Mouse (Mus musculus): ENCODE results near the gene Dpm2. TPM values are rescaled to one million over a fixed set of nuclear protein-coding genes. Genes with fewer than 3 reads are reported as not detected.

Gene Dpm2
- polyA plus RNA-seq, 1 experiment from 2014 or later, result 147 TPM

GRCm38 (mm10) chr2:32536634-32537359, 33.9 kb upstream of the Dpm2 start:
- H3K36me3 ChIP-seq, result no peaks in the 10 kb centered on the region
- no peaks in the 10 kb centered on the region for H3K9me3 ChIP-seq
- H3K27me3 ChIP-seq, result no peaks in the 10 kb centered on the region
- H3K27ac ChIP-seq, result peak overlapping the region; percentile 93
- peak overlapping the region; percentile 71 for H3K4me2 ChIP-seq (replicated peaks)
- peaks cover 63% of the 10 kb centered on the region for H3K4me1 ChIP-seq (replicated peaks)
- H3K9ac ChIP-seq (replicated peaks), result peak overlapping the region; percentile 98
- ATAC-seq, result no peak
- 2% methylated on average over 11 of the region's 11 CpGs for WGBS
- H3K4me3 ChIP-seq (replicated peaks), result peak overlapping the region; percentile 94

- Histone ChIP-seq H3K27me3 (no peaks in the 10 kb centered on the region), H3K9ac (replicated peaks) (peak overlapping the region; percentile 98), H3K27ac (peak overlapping the region; percentile 41), H3K4me3 (replicated peaks) (peak overlapping the region; percentile 94), H3K36me3 (no peaks in the 10 kb centered on the region), H3K4me2 (replicated peaks) (peak overlapping the region; percentile 71), H3K4me1 (replicated peaks) (peaks cover 63% of the 10 kb centered on the region), H3K9me3 (no peaks in the 10 kb centered on the region)
- 10% methylated on average over 9 of the region's 9 CpGs for WGBS
- ATAC-seq, result no peak
These were observed 33.2 kb upstream of the Dpm2 start for GRCm38 (mm10) chr2:32537360-32537905.

DNA sequence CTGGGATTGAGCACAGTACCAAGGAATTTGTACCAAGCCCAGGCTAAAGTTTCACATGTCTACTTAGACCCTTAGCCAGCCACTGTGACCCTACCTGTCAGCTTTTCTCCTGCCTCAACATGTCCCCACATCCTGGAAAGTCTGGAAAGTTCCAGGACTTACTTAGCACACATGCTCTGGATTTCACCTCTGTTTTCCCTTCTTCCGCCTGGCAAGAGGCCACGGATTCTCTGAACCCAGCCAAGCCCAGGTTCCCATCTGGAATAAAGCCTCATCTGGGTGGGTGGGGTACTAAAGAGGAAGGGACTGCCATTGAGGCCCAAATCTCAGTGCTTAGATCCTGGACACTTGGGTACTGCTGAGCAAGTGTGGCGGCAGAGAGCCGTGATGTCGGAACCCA, 32.7 kb upstream of the Dpm2 start:
- peak overlapping the region; percentile 71 for H3K4me2 ChIP-seq (replicated peaks)
- no peaks in the 10 kb centered on the region for H3K27me3 ChIP-seq
- no peaks in the 10 kb centered on the region for H3K9me3 ChIP-seq
- no peak for ATAC-seq
- peak overlapping the region; percentile 98; the same call in 1 of the 2 replicates for H3K9ac ChIP-seq (replicated peaks)
- peak overlapping the region; percentile 94 for H3K4me3 ChIP-seq (replicated peaks)
- H3K36me3 ChIP-seq, result no peaks in the 10 kb centered on the region
- WGBS, result 81% methylated on average over 5 of the region's 5 CpGs
- H3K27ac ChIP-seq, result no peak overlapping the region
- H3K4me1 ChIP-seq (replicated peaks), result peaks cover 63% of the 10 kb centered on the region

GRCm38 (mm10) chr2:32538461-32538860, 32.2 kb upstream of the Dpm2 start:
- Histone ChIP-seq H3K4me1 (replicated peaks) (peaks cover 60% of the 10 kb centered on the region), H3K27ac (no peak overlapping the region), H3K4me3 (replicated peaks) (peak overlapping the region; percentile 94; the same call in 1 of the 2 replicates), H3K36me3 (no peaks in the 10 kb centered on the region), H3K27me3 (no peaks in the 10 kb centered on the region), H3K4me2 (replicated peaks) (peak overlapping the region; percentile 71), H3K9me3 (no peaks in the 10 kb centered on the region), H3K9ac (replicated peaks) (no peak overlapping the region; the same call in 1 of the 2 replicates)
- WGBS, result 61% methylated on average over 4 of the region's 4 CpGs
- ATAC-seq, result no peak

GRCm38 (mm10) chr2:32539452-32539981, 31.1 kb upstream of the Dpm2 start:
- H3K4me2 ChIP-seq (replicated peaks), result peak overlapping the region; percentile 71; the same call in 1 of the 2 replicates
- no peak overlapping the region for H3K27ac ChIP-seq
- H3K4me1 ChIP-seq (replicated peaks), result peaks cover 50% of the 10 kb centered on the region
- H3K9me3 ChIP-seq, result no peaks in the 10 kb centered on the region
- ATAC-seq, result no peak
- H3K9ac ChIP-seq (replicated peaks), result no peak overlapping the region
- no peaks in the 10 kb centered on the region for H3K27me3 ChIP-seq
- H3K36me3 ChIP-seq, result no peaks in the 10 kb centered on the region
- no peak overlapping the region; the same call in 1 of the 2 replicates for H3K4me3 ChIP-seq (replicated peaks)
- WGBS, result 82% methylated on average over 14 of the region's 14 CpGs

DNA sequence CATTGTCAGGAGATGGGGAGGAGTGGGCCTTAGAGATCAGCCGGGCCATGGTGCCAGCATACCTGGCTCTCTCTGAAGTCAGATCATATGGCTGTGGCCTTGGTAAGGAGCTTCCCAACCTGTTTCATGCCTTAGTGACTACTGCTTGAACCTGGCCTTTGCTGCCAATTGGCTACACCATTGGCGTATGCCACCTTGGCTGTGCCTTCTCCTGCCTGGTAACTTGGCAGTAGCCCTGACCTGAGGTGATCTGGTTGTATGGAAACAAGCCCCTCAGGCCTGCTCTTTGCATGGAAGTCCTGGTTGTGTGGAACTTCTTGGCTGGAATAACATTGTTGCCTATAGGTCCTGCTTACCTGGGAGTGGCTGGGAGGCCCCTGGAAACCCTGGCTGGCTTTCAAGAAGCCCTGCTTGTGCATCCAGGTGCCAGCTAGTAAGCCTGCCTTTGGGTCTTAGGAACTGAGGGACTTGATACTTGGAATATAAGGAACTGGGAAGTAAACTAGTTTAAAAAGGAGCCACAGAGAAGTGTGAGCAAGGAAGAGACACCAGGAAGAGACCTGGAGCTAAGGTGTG, 29.2 kb upstream of the Dpm2 start:
- H3K36me3 ChIP-seq, result no peaks in the 10 kb centered on the region
- ATAC-seq, result no peak
- H3K9ac ChIP-seq (replicated peaks), result no peak overlapping the region
- H3K4me1 ChIP-seq (replicated peaks), result peaks cover 41% of the 10 kb centered on the region
- H3K27me3 ChIP-seq, result no peaks in the 10 kb centered on the region
- H3K4me2 ChIP-seq (replicated peaks), result no peak overlapping the region
- no peak overlapping the region for H3K4me3 ChIP-seq (replicated peaks)
- 100% methylated on average over 2 of the region's 2 CpGs for WGBS
- H3K27ac ChIP-seq, result no peak overlapping the region
- no peaks in the 10 kb centered on the region for H3K9me3 ChIP-seq

DNA sequence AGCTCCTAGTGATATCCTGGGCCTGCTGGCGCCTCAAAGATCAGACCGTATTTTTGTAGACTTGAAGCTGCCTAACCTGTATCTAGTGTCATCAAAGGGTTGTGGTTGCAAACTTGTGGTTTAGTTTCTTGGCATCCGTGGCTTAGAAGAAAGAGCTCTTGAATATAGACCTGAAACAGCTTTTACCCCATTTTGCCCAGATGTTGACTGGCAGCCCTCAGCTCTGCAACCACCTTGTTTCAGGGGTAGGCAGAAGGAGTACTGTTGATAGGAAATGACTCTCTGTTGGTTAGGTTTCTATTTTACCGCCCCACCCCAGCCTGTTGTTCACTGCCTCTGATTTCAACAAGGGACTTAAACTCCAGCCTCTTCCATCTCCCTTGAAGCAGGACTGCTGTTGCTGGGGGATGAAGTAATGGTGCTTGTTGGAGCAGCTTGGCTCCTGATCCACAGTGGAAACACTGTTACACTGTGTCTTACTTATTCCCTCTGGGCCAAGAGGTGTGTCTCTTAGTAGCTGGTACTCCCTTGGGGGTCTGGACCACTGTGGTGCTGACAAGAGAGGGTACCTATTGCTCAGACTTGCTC, 28.6 kb upstream of the Dpm2 start:
- no peak overlapping the region for H3K27ac ChIP-seq
- H3K4me2 ChIP-seq (replicated peaks), result no peak overlapping the region
- H3K27me3 ChIP-seq, result no peaks in the 10 kb centered on the region
- H3K36me3 ChIP-seq, result no peaks in the 10 kb centered on the region
- no peaks in the 10 kb centered on the region for H3K9me3 ChIP-seq
- H3K9ac ChIP-seq (replicated peaks), result no peak overlapping the region
- WGBS, result 94% methylated on average over 4 of the region's 4 CpGs
- no peak for ATAC-seq
- H3K4me1 ChIP-seq (replicated peaks), result peaks cover 34% of the 10 kb centered on the region
- no peak overlapping the region for H3K4me3 ChIP-seq (replicated peaks)

- H3K27me3 ChIP-seq, result no peaks in the 10 kb centered on the region
- no peaks in the 10 kb centered on the region for H3K9me3 ChIP-seq
- no peak for ATAC-seq
- no peak overlapping the region for H3K27ac ChIP-seq
- WGBS, result 88% methylated on average over 3 of the region's 3 CpGs
- H3K9ac ChIP-seq (replicated peaks), result no peak overlapping the region
- no peak overlapping the region for H3K4me2 ChIP-seq (replicated peaks)
- no peaks in the 10 kb centered on the region for H3K36me3 ChIP-seq
- H3K4me3 ChIP-seq (replicated peaks), result no peak overlapping the region
- peaks cover 25% of the 10 kb centered on the region for H3K4me1 ChIP-seq (replicated peaks)
These were observed 27.6 kb upstream of the Dpm2 start for GRCm38 (mm10) chr2:32543031-32543449.

GRCm38 (mm10) chr2:32546951-32547350, 23.7 kb upstream of the Dpm2 start:
- 54% methylated on average over 1 of the region's 1 CpGs for WGBS
- no peak for ATAC-seq
- Histone ChIP-seq H3K4me1 (replicated peaks) (no peaks in the 10 kb centered on the region; the same call in 1 of the 2 replicates), H3K4me3 (replicated peaks) (no peak overlapping the region), H3K4me2 (replicated peaks) (no peak overlapping the region), H3K36me3 (no peaks in the 10 kb centered on the region), H3K9me3 (no peaks in the 10 kb centered on the region), H3K9ac (replicated peaks) (no peak overlapping the region), H3K27me3 (no peaks in the 10 kb centered on the region), H3K27ac (no peak overlapping the region)

GRCm38 (mm10) chr2:32547380-32547779, 23.3 kb upstream of the Dpm2 start:
- no peaks in the 10 kb centered on the region for H3K36me3 ChIP-seq
- no peak for ATAC-seq
- H3K4me1 ChIP-seq (replicated peaks), result no peaks in the 10 kb centered on the region; the same call in 1 of the 2 replicates
- H3K4me3 ChIP-seq (replicated peaks), result no peak overlapping the region
- no peak overlapping the region for H3K9ac ChIP-seq (replicated peaks)
- H3K27ac ChIP-seq, result no peak overlapping the region
- no peaks in the 10 kb centered on the region for H3K9me3 ChIP-seq
- H3K27me3 ChIP-seq, result no peaks in the 10 kb centered on the region
- H3K4me2 ChIP-seq (replicated peaks), result no peak overlapping the region
- 89% methylated on average over 5 of the region's 5 CpGs for WGBS

- Histone ChIP-seq H3K27me3 (no peaks in the 10 kb centered on the region), H3K4me1 (replicated peaks) (no peaks in the 10 kb centered on the region; the same call in 1 of the 2 replicates), H3K9ac (replicated peaks) (no peak overlapping the region), H3K4me3 (replicated peaks) (no peak overlapping the region), H3K4me2 (replicated peaks) (no peak overlapping the region), H3K9me3 (no peaks in the 10 kb centered on the region), H3K36me3 (no peaks in the 10 kb centered on the region), H3K27ac (no peak overlapping the region)
- 91% methylated on average over 7 of the region's 7 CpGs for WGBS
- no peak for ATAC-seq
These were observed 22.5 kb upstream of the Dpm2 start for GRCm38 (mm10) chr2:32547964-32548739.
